Mouse (Mus musculus) embryonic fibroblast, embryonic 13.5 days (primary cell): ENCODE measurements around the gene Znrd1as. TPM values are rescaled to one million over a fixed set of nuclear protein-coding genes. Genes with fewer than 3 reads are reported as not detected.

Source experiments
- H3K27ac ChIP-seq: 2 replicates; pipeline ENCODE4 v1.5.1; 2012; ENCODE audit warnings: low read length, control low read depth, inconsistent platforms; ENCODE audit not compliant: insufficient read depth
- H3K4me1 ChIP-seq: 2 replicates; pipeline ENCODE4 v1.6.1; 2011; ENCODE audit warnings: low read length; ENCODE audit not compliant: control insufficient read depth, insufficient read depth
- H3K4me3 ChIP-seq: 2 replicates; pipeline ENCODE4 v1.5.1; 2011; ENCODE audit warnings: mild to moderate bottlenecking, control low read depth, low read length; ENCODE audit not compliant: insufficient read depth
- CTCF ChIP-seq: IDR thresholded peaks from 2 replicates; pipeline ENCODE4 v1.5.1; 2011; ENCODE audit warnings: mild to moderate bottlenecking, control low read depth, low read length, moderate library complexity, borderline replicate concordance; ENCODE audit not compliant: insufficient read depth
- POLR2A ChIP-seq: IDR thresholded peaks from 2 replicates; pipeline ENCODE4 v1.6.1; 2011; ENCODE audit warnings: low read depth, mild to moderate bottlenecking, control low read depth, low read length, moderate library complexity
- polyA plus RNA-seq: library from polyadenylated mRNA; stranded (reverse); fragments of >200 nt; gene quantifications from 2 replicates; pipeline ENCODE4 v1.2.4, GENCODE M21; 2011; ENCODE audit warnings: low read depth; ENCODE audit not compliant: missing spikeins, insufficient read length

Gene Znrd1as
- polyA plus RNA-seq, result 9.0 and 11.6 TPM in 2 replicates

DNA sequence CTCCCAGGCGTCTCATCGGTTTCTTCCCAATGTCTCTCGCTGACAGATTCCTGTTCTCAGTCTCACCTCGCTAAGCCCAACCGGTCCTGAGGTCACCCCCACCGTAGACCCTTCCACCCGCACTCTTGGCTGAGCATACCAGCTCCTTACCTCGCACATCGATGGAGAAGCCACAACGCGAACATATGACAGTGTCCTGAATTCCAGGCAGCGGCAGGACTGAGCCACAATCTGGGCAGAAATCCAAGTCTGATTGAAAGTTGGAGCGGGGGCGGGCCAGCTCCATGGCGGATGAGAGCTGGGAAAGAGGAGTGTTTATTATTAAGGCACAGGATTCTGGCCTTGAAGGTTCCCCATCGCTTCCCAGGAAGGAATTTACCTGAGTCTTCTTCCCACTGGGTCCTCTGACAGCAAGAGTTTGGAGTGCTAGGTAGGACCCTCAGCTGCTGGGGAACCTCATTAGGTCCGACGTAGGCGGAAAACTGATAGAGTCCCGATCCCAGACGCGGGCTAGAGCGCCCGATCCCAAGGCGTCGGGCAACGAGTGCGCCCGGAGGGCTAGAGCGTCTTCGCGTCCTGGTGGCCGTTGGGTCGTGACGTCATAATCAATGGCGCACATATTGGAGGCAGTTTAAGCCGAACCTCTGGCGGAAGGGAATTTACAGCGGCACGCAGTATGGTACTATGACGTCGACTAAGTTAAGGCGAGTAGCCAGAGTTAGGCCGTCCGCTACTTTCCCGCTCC lies at the start of gene Znrd1as, which contains the start of gene Znrd1:
Gene Znrd1as (plus strand): TSS at position 594 of the 745 bp plus-strand sequence.
Gene Znrd1 (minus strand): TSS at position 561 of the 745 bp plus-strand sequence.
- TF ChIP-seq CTCF, result no peak
- TF ChIP-seq POLR2A, result peak; percentile 75
- Histone ChIP-seq H3K27ac (peak within 1 kb of the TSS; percentile 61), H3K4me1 (0 out of 2 replicates have a peak, but pooled peaks cover 3% of the 10 kb centered on the region), H3K4me3 (peak within 1 kb of the TSS; percentile 60)

GRCm38 (mm10) chr17:36909802-36910201 lies 48.6 kb upstream of the Znrd1as start:
- H3K4me1 ChIP-seq, result no peaks in the 10 kb centered on the region
- TF ChIP-seq POLR2A (no peak), CTCF (no peak)
- no peak overlapping the region for H3K27ac ChIP-seq
- no peak overlapping the region for H3K4me3 ChIP-seq

GRCm38 (mm10) chr17:36912031-36912430 lies 46.4 kb upstream of the Znrd1as start:
- no peak overlapping the region for H3K4me3 ChIP-seq
- TF ChIP-seq CTCF (no peak), POLR2A (no peak)
- H3K4me1 ChIP-seq, result no peaks in the 10 kb centered on the region
- no peak overlapping the region for H3K27ac ChIP-seq

GRCm38 (mm10) chr17:36914108-36914507 lies 44.3 kb upstream of the Znrd1as start:
- TF ChIP-seq CTCF (peak; percentile 32; the same call in 1 of the 2 replicates), POLR2A (no peak)
- H3K4me1 ChIP-seq, result no peaks in the 10 kb centered on the region
- H3K27ac ChIP-seq, result no peak overlapping the region
- H3K4me3 ChIP-seq, result no peak overlapping the region

DNA sequence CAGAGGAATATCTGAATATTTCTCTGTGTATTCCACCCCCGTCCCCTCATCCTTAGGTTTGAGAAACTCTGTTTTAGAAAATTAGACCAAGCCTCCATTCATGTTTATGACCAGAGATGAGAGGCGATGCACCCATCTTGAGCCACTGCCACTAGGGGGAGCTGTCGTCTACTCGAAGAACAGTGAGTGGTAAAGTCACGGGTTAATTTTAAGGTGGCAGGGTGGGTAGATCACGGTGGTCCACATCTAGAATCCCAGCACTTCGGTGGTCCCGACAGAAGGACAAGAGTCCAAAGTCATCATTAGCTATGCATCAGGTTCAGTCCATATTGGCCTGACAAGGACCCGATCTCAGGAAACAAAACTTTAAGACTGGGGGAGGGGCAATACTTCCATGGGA lies 43.3 kb upstream of the Znrd1as start:
- TF ChIP-seq CTCF, result peak; percentile 84; the same call in 1 of the 2 replicates
- TF ChIP-seq POLR2A, result no peak
- Histone ChIP-seq H3K4me1 (no peaks in the 10 kb centered on the region), H3K4me3 (no peak overlapping the region), H3K27ac (no peak overlapping the region)

DNA sequence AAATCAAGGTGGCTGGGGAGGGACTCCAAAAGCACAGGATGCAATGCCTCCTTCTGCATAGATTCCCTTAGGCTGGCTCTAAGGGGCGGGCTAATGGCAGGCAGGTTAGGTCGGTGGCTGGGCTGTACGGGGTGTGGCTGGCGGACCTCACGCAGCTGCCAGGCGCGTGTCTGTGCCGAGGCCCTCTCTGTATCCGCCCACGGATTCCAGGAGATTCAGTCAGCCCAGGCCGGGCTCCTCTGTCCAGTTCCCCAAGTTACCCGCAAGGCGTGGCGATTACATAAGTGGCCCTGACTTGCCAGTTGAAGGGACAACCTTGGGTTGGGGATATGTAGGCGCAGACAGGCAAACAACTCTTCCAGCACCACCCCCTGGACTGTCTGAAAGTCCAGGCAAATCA lies 38.2 kb upstream of the Znrd1as start:
- Histone ChIP-seq H3K4me3 (no peak overlapping the region), H3K27ac (no peak overlapping the region), H3K4me1 (no peaks in the 10 kb centered on the region)
- TF ChIP-seq POLR2A (no peak), CTCF (no peak)

- no peaks in the 10 kb centered on the region for H3K4me1 ChIP-seq
- H3K4me3 ChIP-seq, result no peak overlapping the region
- TF ChIP-seq CTCF, result no peak
- no peak overlapping the region for H3K27ac ChIP-seq
Observed at GRCm38 (mm10) chr17:36922715-36923114, 35.7 kb upstream of the Znrd1as start.

DNA sequence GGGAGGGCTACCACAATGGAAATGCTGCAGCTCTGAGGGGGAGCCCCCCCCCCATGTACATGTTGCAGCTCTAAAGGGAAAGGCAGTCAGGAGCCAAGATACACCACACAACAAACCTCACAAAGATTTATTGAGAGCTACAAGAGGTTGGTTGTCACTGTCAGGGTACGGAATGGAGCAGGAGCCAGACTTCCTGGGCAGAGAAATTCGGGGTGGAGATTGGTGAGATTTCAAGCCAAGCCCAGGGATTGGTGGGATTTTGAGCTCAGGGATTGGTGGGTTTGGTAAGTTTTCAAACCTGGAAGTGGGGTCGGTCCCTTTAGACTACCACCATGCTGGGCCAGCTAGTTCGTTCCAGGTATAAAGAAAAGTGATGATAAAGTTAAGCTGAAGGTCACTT lies 34.9 kb upstream of the Znrd1as start:
- no peaks in the 10 kb centered on the region for H3K4me1 ChIP-seq
- no peak overlapping the region for H3K4me3 ChIP-seq
- no peak overlapping the region for H3K27ac ChIP-seq
- TF ChIP-seq POLR2A, result no peak
- no peak for TF ChIP-seq CTCF

DNA sequence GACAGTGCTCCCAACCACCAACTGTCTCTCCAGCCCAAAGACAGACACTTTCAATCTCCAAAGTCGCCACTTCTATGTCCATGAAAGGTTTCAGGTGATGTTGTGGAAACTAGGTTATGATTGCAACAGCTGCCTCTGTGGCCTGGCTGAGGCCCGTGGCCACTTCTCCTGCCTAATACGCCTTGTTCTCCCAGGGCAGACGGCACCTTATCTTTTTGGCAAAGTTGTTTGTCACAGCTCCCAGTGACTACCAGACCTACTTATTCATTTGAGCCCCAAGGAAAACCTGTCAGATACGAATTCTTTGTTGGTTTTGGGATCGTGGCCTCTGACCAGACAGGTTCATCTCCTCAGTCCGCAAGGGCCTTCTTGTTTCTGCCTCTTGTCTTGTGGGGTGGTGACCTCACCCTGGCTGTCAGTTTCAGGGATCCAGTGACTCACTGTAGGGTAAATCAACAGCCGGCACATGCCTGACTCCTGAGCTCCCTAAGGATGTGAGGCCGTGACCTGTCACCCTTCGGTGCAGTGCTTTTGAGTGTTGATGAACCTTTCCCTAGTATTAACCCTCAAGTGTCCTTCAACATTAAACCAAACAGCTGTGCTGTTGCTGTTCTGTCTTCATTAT lies 30.8 kb upstream of the Znrd1as start:
- H3K4me3 ChIP-seq, result no peak overlapping the region
- no peak overlapping the region for H3K27ac ChIP-seq
- TF ChIP-seq CTCF (no peak), POLR2A (no peak)
- peaks cover 12% of the 10 kb centered on the region for H3K4me1 ChIP-seq

- peaks cover 12% of the 10 kb centered on the region for H3K4me1 ChIP-seq
- TF ChIP-seq POLR2A (no peak), CTCF (no peak)
- no peak overlapping the region for H3K4me3 ChIP-seq
- no peak overlapping the region for H3K27ac ChIP-seq
Observed at GRCm38 (mm10) chr17:36929236-36929932, 29.0 kb upstream of the Znrd1as start.
